Mouse (Mus musculus): ENCODE results near the gene Selenon. TPM values are rescaled to one million over a fixed set of nuclear protein-coding genes. Genes with fewer than 3 reads are reported as not detected.

Selenon gene
- polyA plus RNA-seq (2015; fragmentation: Nextera tagmentation; extraction: Ambion mirVana) = 4.1 and 6.6 TPM in 2 replicates

DNA sequence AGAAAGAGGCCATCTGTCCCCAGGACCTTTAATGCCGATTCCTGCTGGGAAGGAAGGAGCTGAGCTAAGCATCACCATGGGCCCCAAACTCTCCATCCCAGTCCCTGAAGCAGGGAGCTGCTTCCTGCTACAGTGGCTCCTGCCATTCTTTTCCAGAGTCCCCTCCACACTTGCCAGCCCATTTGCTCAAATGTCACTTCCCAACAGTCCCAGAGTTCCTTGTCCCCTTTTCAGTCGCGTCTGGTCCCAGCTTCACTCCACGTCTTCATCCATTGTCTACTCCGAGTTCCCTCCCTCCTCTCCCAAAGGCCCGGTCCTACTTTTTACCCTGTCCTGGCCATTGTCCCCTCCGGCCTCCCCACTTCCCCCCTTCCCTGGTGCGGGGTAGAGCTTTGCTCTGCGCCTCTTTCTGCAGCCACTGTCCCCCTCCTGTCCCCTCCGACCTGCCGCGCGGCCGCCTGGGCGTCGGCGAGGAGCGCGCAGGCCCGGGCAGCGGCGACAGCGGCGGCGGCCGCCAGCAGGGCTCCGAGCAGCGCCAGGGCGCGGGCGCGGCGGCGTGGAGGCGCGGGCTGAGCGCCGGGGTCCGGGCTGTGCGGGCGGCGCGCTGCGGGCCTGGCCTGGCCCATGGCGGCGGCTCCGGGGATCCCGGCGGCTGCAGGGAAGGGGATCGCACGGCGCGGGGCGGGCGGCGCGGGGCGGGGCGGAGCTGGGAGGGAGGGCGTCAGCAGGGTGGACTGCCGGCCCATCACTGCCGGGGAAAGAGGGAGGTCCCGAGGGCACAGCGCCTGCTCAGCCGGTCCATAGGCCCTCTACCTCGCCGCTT, at the start of gene Selenon:
Selenon (minus strand) TSS at position 673 of the 823 bp plus-strand sequence.
- Histone ChIP-seq H3K27me3 (peaks cover 15% of the 10 kb centered on the region), H3K4me1 (replicated peaks) (peaks cover 45% of the 10 kb centered on the region), H3K4me3 (replicated peaks) (peak within 1 kb of the TSS; percentile 62), H3K27ac (replicated peaks) (no peak within 1 kb of the TSS), H3K36me3 (replicated peaks) (peaks cover 14% of the 10 kb centered on the region), H3K9me3 (replicated peaks) (peaks cover 6% of the 10 kb centered on the region; the same call in 1 of the 2 replicates), H3K9ac (peak within 1 kb of the TSS; percentile 65), H3K4me2 (peak within 1 kb of the TSS; percentile 85)
- 1% methylated on average over 67 of the region's 67 CpGs for WGBS (ENCODE audit: insufficient replicate concordance)
- peak; percentile 61 for ATAC-seq (ENCODE audit: insufficient read depth)

DNA sequence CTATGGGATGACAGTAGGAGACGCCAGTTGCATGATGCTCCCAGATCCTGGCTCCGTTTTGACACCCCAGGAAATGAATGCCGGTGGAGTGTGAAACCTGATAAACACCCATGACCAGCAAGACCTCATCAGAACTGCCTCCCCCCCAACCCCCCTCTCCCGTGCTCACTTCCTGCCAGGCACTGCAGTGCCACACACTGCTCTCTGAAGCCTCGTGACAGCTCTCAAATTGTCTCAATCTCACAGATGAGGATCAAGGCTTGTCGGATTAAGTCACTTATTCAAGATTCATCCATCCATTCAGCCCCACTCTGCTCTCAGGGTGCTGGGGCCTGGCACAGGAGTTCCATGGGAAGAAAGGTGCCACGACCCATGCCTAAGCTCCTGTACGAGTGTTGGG, 49.4 kb upstream of the Selenon start:
- WGBS (ENCODE audit: insufficient replicate concordance) = 16% methylated on average over 8 of the region's 8 CpGs
- ATAC-seq (ENCODE audit: insufficient read depth) = no peak

DNA sequence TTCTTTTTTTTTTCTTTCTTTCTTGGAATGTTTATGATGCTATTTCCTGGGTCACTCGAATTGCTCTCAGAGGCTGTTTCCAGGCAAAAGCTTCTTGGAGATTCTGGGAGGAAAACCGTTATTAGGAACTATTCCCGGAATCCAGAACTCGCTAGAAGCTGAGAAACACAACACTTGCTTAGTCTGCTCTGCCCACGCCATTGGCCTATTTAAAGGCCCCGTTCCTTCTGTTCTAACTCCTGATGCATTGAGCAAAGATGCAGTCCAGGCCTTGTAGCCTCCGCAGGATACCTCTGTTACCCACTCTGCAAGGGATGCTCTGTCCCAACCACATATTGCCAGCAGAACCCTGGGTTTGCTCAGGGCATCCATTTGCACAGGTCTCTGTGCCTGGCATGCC, 48.8 kb upstream of the Selenon start:
- WGBS (ENCODE audit: insufficient replicate concordance) = 54% methylated on average over 7 of the region's 7 CpGs
- Histone ChIP-seq H3K27ac (replicated peaks) (no peak overlapping the region), H3K36me3 (replicated peaks) (no peaks in the 10 kb centered on the region; the same call in 1 of the 2 replicates), H3K4me1 (replicated peaks) (peaks cover 35% of the 10 kb centered on the region), H3K4me2 (no peak overlapping the region), H3K9me3 (replicated peaks) (no peaks in the 10 kb centered on the region), H3K4me3 (replicated peaks) (no peak overlapping the region), H3K27me3 (no peaks in the 10 kb centered on the region), H3K9ac (no peak overlapping the region)
- ATAC-seq (ENCODE audit: insufficient read depth) = no peak

More for the DNA sequence above, 49.4 kb upstream of the Selenon start:
- peaks cover 41% of the 10 kb centered on the region for H3K4me1 ChIP-seq (replicated peaks)
- no peak overlapping the region for H3K4me2 ChIP-seq
- no peaks in the 10 kb centered on the region for H3K27me3 ChIP-seq
- H3K4me3 ChIP-seq (replicated peaks) = no peak overlapping the region
- H3K27ac ChIP-seq (replicated peaks) = no peak overlapping the region
- H3K9ac ChIP-seq = no peak overlapping the region
- no peaks in the 10 kb centered on the region for H3K9me3 ChIP-seq (replicated peaks)
- no peaks in the 10 kb centered on the region; the same call in 1 of the 2 replicates for H3K36me3 ChIP-seq (replicated peaks)

DNA sequence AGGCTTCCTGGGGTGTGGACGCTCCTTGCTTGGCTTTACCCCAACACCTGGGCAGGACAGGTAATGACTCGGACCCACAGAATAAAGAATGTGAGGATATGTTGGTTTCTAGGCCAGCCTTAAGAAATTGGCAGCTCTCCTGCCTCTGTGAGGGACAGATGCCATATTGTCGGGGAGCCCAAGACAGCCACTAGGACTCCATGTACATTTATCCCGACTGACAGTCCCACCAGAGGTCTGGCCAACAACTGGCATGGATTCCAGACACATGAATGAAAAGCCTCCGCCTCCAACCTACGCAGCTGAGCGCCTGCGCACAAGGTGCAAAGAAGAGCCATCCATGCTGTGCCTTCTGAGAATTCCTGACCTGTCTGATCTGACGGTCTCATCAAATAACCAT, 48.1 kb upstream of the Selenon start:
- no peak for ATAC-seq (ENCODE audit: insufficient read depth)
- 77% methylated on average over 9 of the region's 9 CpGs for WGBS (ENCODE audit: insufficient replicate concordance)
- H3K4me3 ChIP-seq (replicated peaks) = no peak overlapping the region

DNA sequence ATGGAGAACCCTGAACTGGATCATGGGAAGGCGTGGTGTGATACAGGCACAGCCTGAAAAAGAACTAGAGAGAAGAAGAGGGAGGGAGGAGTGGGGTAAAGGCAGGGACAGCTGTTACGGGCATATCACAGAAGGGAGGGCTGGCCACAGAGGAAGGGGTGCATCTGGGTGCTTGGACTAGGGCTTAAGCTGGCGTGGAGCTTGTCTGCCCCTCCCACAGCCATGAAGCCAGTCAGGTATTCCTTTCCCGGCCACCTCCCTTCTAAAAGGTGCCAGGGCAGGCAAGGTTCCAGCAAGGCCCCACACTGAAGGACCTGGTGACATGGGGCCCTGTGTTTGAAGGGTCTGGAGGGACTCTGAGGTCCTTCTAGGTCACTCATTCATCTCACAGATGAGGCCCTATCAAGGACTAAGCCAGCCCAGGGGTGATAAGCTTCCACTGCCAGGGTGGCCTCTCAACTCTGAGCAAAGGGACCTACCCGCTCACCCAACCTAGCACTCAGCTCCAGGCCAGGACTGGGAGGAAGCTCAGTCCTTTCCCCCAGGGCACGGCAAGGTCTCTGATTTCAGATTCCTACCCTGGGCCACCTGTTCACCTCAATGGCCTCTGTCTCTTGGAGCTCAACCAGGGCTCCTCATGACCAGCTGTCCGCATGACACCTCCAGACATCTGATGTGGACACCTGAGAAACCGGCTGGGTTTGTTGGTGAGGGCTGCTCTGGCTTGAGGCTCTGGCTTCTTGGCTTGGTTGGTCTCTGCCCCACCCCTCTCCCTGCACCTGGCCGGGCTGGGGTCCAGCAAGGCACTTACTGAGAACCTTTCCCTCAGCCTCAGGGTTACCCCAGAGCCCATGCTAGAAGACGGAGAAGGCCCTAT, 45.1 kb upstream of the Selenon start:
- Histone ChIP-seq H3K4me2 (no peak overlapping the region), H3K27ac (replicated peaks) (no peak overlapping the region), H3K9ac (no peak overlapping the region), H3K4me3 (replicated peaks) (no peak overlapping the region), H3K4me1 (replicated peaks) (peaks cover 14% of the 10 kb centered on the region), H3K27me3 (no peaks in the 10 kb centered on the region), H3K36me3 (replicated peaks) (no peaks in the 10 kb centered on the region; the same call in 1 of the 2 replicates), H3K9me3 (replicated peaks) (no peaks in the 10 kb centered on the region)
- WGBS (ENCODE audit: insufficient replicate concordance) = 62% methylated on average over 10 of the region's 10 CpGs
- no peak for ATAC-seq (ENCODE audit: insufficient read depth)

More for the DNA sequence above, 48.1 kb upstream of the Selenon start:
- H3K4me2 ChIP-seq = no peak overlapping the region
- no peaks in the 10 kb centered on the region for H3K9me3 ChIP-seq (replicated peaks)
- no peak overlapping the region for H3K9ac ChIP-seq
- no peak overlapping the region for H3K27ac ChIP-seq (replicated peaks)
- peaks cover 32% of the 10 kb centered on the region for H3K4me1 ChIP-seq (replicated peaks)
- no peaks in the 10 kb centered on the region; the same call in 1 of the 2 replicates for H3K36me3 ChIP-seq (replicated peaks)
- H3K27me3 ChIP-seq = no peaks in the 10 kb centered on the region

DNA sequence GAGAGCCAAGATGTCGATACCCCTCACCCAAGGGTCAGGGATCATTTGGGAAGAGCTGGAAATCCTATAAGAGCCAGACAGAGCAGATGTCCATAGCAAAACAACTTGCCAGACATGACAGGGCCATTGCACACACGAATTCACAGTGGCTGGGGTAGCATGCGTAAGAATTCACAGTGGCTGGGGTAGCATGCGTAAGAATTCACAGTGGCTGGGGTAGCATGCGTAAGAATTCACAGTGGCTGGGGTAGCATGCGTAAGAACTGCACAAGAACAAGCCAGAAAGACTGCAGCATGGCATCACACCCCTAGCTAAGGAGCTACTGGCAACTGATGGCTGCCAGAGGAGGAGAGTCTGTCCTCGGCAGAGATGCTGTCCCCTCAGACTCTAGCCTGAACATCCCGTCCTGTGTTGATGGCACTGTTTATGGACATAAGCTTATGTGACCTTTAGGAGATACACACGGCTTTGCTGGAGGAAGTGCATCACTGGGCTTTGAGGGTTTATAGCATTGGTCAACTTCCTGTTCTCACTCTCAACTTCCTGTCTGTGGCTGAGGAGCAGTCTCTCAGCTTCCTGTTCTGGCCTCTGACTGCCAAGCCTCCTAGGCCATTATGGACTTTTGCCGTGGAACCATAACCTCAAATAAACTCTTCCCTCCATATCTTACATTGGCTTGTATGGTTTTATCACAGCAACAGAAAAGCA, 42.9 kb upstream of the Selenon start:
- ATAC-seq (ENCODE audit: insufficient read depth) = 0 out of 2 replicates have a peak, but pooled peaks have one; percentile 7
- Histone ChIP-seq H3K4me3 (replicated peaks) (no peak overlapping the region), H3K36me3 (replicated peaks) (no peaks in the 10 kb centered on the region; the same call in 1 of the 2 replicates), H3K27ac (replicated peaks) (peak overlapping the region; percentile 41; the same call in 1 of the 2 replicates), H3K4me2 (no peak overlapping the region), H3K9me3 (replicated peaks) (no peaks in the 10 kb centered on the region), H3K9ac (no peak overlapping the region), H3K27me3 (no peaks in the 10 kb centered on the region), H3K4me1 (replicated peaks) (no peaks in the 10 kb centered on the region)
- WGBS (ENCODE audit: insufficient replicate concordance) = 62% methylated on average over 10 of the region's 10 CpGs

DNA sequence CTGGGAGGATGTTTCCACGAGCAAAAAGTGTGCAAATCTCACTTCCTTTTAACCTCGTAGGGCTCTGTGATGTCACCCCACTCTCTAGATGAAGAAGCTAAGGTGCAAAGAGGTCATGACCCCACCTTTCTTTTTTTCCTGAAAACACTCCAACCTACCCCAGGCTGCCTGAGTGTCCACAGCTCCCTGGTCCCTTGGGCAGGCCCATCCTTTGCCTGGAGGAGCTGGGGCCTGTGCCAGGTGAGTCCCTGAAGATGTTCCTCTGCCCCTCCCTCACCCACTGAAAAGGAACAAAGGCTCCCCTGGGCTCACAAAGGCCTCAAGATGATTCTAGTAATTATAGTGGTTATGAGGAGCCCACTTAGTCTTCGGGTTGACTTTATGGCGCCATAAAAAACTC, 40.5 kb upstream of the Selenon start:
- ATAC-seq (ENCODE audit: insufficient read depth) = no peak
- WGBS (ENCODE audit: insufficient replicate concordance) = 35% methylated on average over 4 of the region's 4 CpGs

DNA sequence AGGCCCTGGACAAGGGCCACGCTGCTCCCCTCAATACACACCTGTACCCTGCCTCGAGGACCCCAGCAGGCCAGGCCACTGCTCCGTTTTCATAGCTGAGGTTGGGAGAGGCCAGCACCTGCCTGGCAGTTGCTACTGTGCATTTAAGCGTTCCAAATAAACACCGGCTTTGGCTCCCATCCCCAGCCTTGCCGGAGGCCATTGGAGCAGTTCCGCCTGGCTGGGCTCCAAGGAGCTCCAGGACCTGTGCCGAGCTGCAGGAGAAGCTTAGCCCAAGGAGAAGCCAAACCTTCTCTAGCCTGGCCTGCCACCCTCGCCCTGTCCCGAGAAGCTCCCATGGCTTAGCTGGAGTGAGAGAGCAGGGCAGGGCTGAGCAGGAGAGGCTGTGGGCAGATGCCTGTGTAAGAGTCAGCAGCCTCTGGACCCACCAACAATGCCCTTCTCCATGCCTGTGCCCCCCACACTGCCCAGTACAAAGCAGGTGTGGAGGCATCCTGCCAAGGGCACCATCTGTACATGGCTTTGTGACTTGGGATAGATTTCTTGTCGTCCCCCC, 39.6 kb upstream of the Selenon start:
- no peak for ATAC-seq (ENCODE audit: insufficient read depth)

More for the DNA sequence above, 40.5 kb upstream of the Selenon start:
- H3K27ac ChIP-seq (replicated peaks) = no peak overlapping the region
- no peaks in the 10 kb centered on the region; the same call in 1 of the 2 replicates for H3K36me3 ChIP-seq (replicated peaks)
- no peaks in the 10 kb centered on the region for H3K9me3 ChIP-seq (replicated peaks)
- no peaks in the 10 kb centered on the region for H3K27me3 ChIP-seq
- no peak overlapping the region for H3K9ac ChIP-seq
- H3K4me1 ChIP-seq (replicated peaks) = peaks cover 10% of the 10 kb centered on the region
- H3K4me3 ChIP-seq (replicated peaks) = no peak overlapping the region
- no peak overlapping the region for H3K4me2 ChIP-seq

DNA sequence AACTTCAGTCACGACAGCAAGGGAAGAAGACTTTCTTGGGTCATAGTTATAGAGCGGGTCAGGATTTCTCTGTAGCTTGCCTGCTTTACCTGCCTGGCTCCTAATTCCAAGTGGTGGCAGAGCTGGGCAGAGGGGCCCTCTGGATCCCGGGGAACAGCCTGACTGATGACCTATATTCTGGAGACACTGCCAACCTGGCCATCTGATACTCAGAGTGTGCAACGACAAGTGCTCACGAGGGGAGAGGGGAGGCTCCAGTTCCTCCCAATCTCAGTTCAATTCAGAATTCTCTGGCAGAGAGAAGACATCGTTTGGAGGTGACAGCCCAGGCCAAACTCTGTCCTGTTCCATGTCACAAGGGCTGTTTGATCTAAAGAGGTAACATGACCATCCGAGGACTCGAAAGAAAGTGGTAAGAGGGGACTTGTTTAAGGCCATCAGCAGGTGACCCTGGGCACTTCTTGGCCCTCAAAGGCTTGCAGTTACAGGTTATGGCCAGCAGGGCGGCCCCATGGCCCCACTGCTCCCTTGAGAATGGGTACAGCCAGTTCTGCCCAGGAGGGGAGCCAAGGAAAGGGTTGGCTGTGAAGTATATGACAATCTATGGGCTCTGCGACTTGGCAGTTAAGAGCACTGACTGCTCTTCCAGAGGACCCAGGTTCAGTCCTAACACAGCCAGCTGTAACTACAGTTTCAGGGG, 38.4 kb upstream of the Selenon start:
- no peaks in the 10 kb centered on the region for H3K36me3 ChIP-seq (replicated peaks)
- ATAC-seq (ENCODE audit: insufficient read depth) = no peak
- H3K27me3 ChIP-seq = no peaks in the 10 kb centered on the region
- no peak overlapping the region for H3K4me2 ChIP-seq
- WGBS (ENCODE audit: insufficient replicate concordance) = 66% methylated on average over 10 of the region's 10 CpGs
- no peak overlapping the region for H3K4me3 ChIP-seq (replicated peaks)
- H3K9ac ChIP-seq = no peak overlapping the region
- H3K27ac ChIP-seq (replicated peaks) = no peak overlapping the region
- H3K9me3 ChIP-seq (replicated peaks) = no peaks in the 10 kb centered on the region
- H3K4me1 ChIP-seq (replicated peaks) = peaks cover 13% of the 10 kb centered on the region

More for the DNA sequence above, 39.6 kb upstream of the Selenon start:
- no peaks in the 10 kb centered on the region; the same call in 1 of the 2 replicates for H3K36me3 ChIP-seq (replicated peaks)
- WGBS (ENCODE audit: insufficient replicate concordance) = 66% methylated on average over 11 of the region's 11 CpGs
- no peak overlapping the region for H3K9ac ChIP-seq
- no peak overlapping the region for H3K4me2 ChIP-seq
- no peaks in the 10 kb centered on the region for H3K9me3 ChIP-seq (replicated peaks)
- no peaks in the 10 kb centered on the region for H3K27me3 ChIP-seq
- H3K27ac ChIP-seq (replicated peaks) = no peak overlapping the region
- H3K4me3 ChIP-seq (replicated peaks) = no peak overlapping the region
- peaks cover 13% of the 10 kb centered on the region for H3K4me1 ChIP-seq (replicated peaks)

DNA sequence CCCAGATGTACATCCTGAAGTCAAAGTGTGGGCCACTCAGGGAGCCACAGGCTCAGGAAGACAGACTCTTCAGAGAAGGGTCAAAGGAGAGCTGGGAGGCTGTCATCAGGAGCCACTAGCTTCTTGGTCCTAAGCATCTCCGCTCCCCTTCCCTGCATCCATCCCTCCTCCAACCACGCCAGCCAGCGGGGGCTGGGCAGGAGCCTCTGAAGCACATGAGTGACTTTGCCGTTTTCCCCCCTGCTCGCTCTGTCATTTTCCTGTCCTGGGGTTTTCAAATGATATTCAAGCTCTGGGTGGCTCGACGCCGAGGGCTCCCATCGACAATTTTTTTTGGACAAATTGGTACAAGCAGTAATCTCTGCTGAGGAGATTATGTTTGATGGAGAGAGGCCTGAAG, 37.8 kb upstream of the Selenon start:
- 70% methylated on average over 9 of the region's 9 CpGs for WGBS (ENCODE audit: insufficient replicate concordance)
- no peak for ATAC-seq (ENCODE audit: insufficient read depth)

More for the DNA sequence above, 37.8 kb upstream of the Selenon start:
- Histone ChIP-seq H3K9ac (no peak overlapping the region), H3K36me3 (replicated peaks) (no peaks in the 10 kb centered on the region), H3K4me1 (replicated peaks) (peaks cover 13% of the 10 kb centered on the region), H3K27ac (replicated peaks) (no peak overlapping the region), H3K27me3 (no peaks in the 10 kb centered on the region), H3K4me3 (replicated peaks) (no peak overlapping the region), H3K4me2 (no peak overlapping the region), H3K9me3 (replicated peaks) (no peaks in the 10 kb centered on the region)

All from liver, embryonic 15.5 days (tissue).